Mouse (Mus musculus) stomach, postnatal 0 days (tissue): ENCODE measurements around the gene Mapk1.

Source experiments
- CTCF ChIP-seq: IDR thresholded peaks from 2 replicates; pipeline ENCODE4 v1.5.1; 2016; ENCODE audit warnings: antibody characterized with exemption, low read depth, mild to moderate bottlenecking, moderate library complexity
- EP300 ChIP-seq: optimal IDR thresholded peaks from 2 replicates; pipeline ENCODE3; 2016; ENCODE audit warnings: antibody characterized with exemption

GRCm38 (mm10) chr16:17076869-17077268, 93.7 kb downstream of the Mapk1 start:
- TF ChIP-seq CTCF = peak; percentile 13; the same call in 1 of the 2 replicates
- no peak for TF ChIP-seq EP300
